Mouse (Mus musculus): ENCODE measurements around the gene Tmem140. TPM values are rescaled to one million over a fixed set of nuclear protein-coding genes. Genes with fewer than 3 reads are reported as not detected.

Gene Tmem140
- polyA plus RNA-seq, 1 experiment from 2014 or later = 0.62 TPM

GRCm38 (mm10) chr6:34901911-34902444 lies 39.0 kb downstream of the Tmem140 start:
- H3K4me1 ChIP-seq (ENCODE audit: control insufficient read depth, insufficient read depth, low read length) = peaks cover 46% of the 10 kb centered on the region
- peak overlapping the region; percentile 65 for H3K27ac ChIP-seq (ENCODE audit: low read depth, low read length)
- 0 out of 2 replicates have a peak overlapping the region, but pooled peaks have one; percentile 8 for H3K9ac ChIP-seq (ENCODE audit: low read depth, low read length)
- H3K4me3 ChIP-seq (ENCODE audit: low read depth, low read length) = no peak overlapping the region
- H3K27me3 ChIP-seq (ENCODE audit: control insufficient read depth, insufficient read depth, low read length) = no peaks in the 10 kb centered on the region
- no peaks in the 10 kb centered on the region for H3K9me3 ChIP-seq (replicated peaks; ENCODE audit: control insufficient read depth, low read length)
- peaks cover 11% of the 10 kb centered on the region; the same call in 1 of the 2 replicates for H3K36me3 ChIP-seq (ENCODE audit: control insufficient read depth, insufficient read depth, low read length)
- H3K4me2 ChIP-seq = peak overlapping the region; percentile 9
- 35% methylated on average over 9 of the region's 9 CpGs for WGBS (ENCODE audit: insufficient replicate concordance)
- 0 out of 2 replicates have a peak, but pooled peaks have one; percentile 12 for ATAC-seq (replicated peaks; ENCODE audit: insufficient number of reproducible peaks, low FRiP score, low TSS enrichment)

GRCm38 (mm10) chr6:34902578-34902977 lies 39.6 kb downstream of the Tmem140 start:
- Histone ChIP-seq H3K36me3 (ENCODE audit: control insufficient read depth, insufficient read depth, low read length) (peaks cover 16% of the 10 kb centered on the region; the same call in 1 of the 2 replicates), H3K4me3 (ENCODE audit: low read depth, low read length) (no peak overlapping the region), H3K9me3 (replicated peaks; ENCODE audit: control insufficient read depth, low read length) (no peaks in the 10 kb centered on the region), H3K27me3 (ENCODE audit: control insufficient read depth, insufficient read depth, low read length) (no peaks in the 10 kb centered on the region), H3K4me1 (ENCODE audit: control insufficient read depth, insufficient read depth, low read length) (peaks cover 47% of the 10 kb centered on the region), H3K9ac (ENCODE audit: low read depth, low read length) (no peak overlapping the region), H3K27ac (ENCODE audit: low read depth, low read length) (peak overlapping the region; percentile 65), H3K4me2 (peak overlapping the region; percentile 9)
- ATAC-seq (replicated peaks; ENCODE audit: insufficient number of reproducible peaks, low FRiP score, low TSS enrichment) = no peak
- 80% methylated on average over 7 of the region's 7 CpGs for WGBS (ENCODE audit: insufficient replicate concordance)

- H3K9ac ChIP-seq (ENCODE audit: low read depth, low read length) = peak overlapping the region; percentile 8; the same call in 1 of the 2 replicates
- 67% methylated on average over 5 of the region's 5 CpGs for WGBS (ENCODE audit: insufficient replicate concordance)
- H3K4me1 ChIP-seq (ENCODE audit: control insufficient read depth, insufficient read depth, low read length) = peaks cover 54% of the 10 kb centered on the region
- H3K4me2 ChIP-seq = peak overlapping the region; percentile 46
- no peaks in the 10 kb centered on the region for H3K27me3 ChIP-seq (ENCODE audit: control insufficient read depth, insufficient read depth, low read length)
- peak overlapping the region; percentile 30; the same call in 1 of the 2 replicates for H3K27ac ChIP-seq (ENCODE audit: low read depth, low read length)
- H3K9me3 ChIP-seq (replicated peaks; ENCODE audit: control insufficient read depth, low read length) = no peaks in the 10 kb centered on the region
- ATAC-seq (replicated peaks; ENCODE audit: insufficient number of reproducible peaks, low FRiP score, low TSS enrichment) = no peak
- H3K36me3 ChIP-seq (ENCODE audit: control insufficient read depth, insufficient read depth, low read length) = peaks cover 16% of the 10 kb centered on the region; the same call in 1 of the 2 replicates
- H3K4me3 ChIP-seq (ENCODE audit: low read depth, low read length) = no peak overlapping the region
These were observed 40.5 kb downstream of the Tmem140 start for GRCm38 (mm10) chr6:34903441-34903840.

- Histone ChIP-seq H3K36me3 (ENCODE audit: control insufficient read depth, insufficient read depth, low read length) (peaks cover 16% of the 10 kb centered on the region; the same call in 1 of the 2 replicates), H3K4me3 (ENCODE audit: low read depth, low read length) (no peak overlapping the region), H3K9ac (ENCODE audit: low read depth, low read length) (peak overlapping the region; percentile 8; the same call in 1 of the 2 replicates), H3K9me3 (replicated peaks; ENCODE audit: control insufficient read depth, low read length) (no peaks in the 10 kb centered on the region), H3K27ac (ENCODE audit: low read depth, low read length) (peak overlapping the region; percentile 30), H3K4me2 (peak overlapping the region; percentile 46), H3K27me3 (ENCODE audit: control insufficient read depth, insufficient read depth, low read length) (no peaks in the 10 kb centered on the region), H3K4me1 (ENCODE audit: control insufficient read depth, insufficient read depth, low read length) (peaks cover 54% of the 10 kb centered on the region)
- ATAC-seq (replicated peaks; ENCODE audit: insufficient number of reproducible peaks, low FRiP score, low TSS enrichment) = no peak
- WGBS (ENCODE audit: insufficient replicate concordance) = 45% methylated on average over 10 of the region's 10 CpGs
These were observed 40.9 kb downstream of the Tmem140 start for GRCm38 (mm10) chr6:34903851-34904250.

- WGBS (ENCODE audit: insufficient replicate concordance) = 32% methylated on average over 6 of the region's 6 CpGs
- Histone ChIP-seq H3K36me3 (ENCODE audit: control insufficient read depth, insufficient read depth, low read length) (peaks cover 14% of the 10 kb centered on the region; the same call in 1 of the 2 replicates), H3K27ac (ENCODE audit: low read depth, low read length) (peak overlapping the region; percentile 30), H3K4me2 (peak overlapping the region; percentile 6; the same call in 1 of the 2 replicates), H3K27me3 (ENCODE audit: control insufficient read depth, insufficient read depth, low read length) (no peaks in the 10 kb centered on the region), H3K4me3 (ENCODE audit: low read depth, low read length) (no peak overlapping the region), H3K9me3 (replicated peaks; ENCODE audit: control insufficient read depth, low read length) (no peaks in the 10 kb centered on the region), H3K9ac (ENCODE audit: low read depth, low read length) (0 out of 2 replicates have a peak overlapping the region, but pooled peaks have one; percentile 6), H3K4me1 (ENCODE audit: control insufficient read depth, insufficient read depth, low read length) (peaks cover 52% of the 10 kb centered on the region)
- ATAC-seq (replicated peaks; ENCODE audit: insufficient number of reproducible peaks, low FRiP score, low TSS enrichment) = no peak
These were observed 41.4 kb downstream of the Tmem140 start for GRCm38 (mm10) chr6:34904361-34904760.

- H3K9me3 ChIP-seq (replicated peaks; ENCODE audit: control insufficient read depth, low read length) = no peaks in the 10 kb centered on the region
- no peak overlapping the region for H3K27ac ChIP-seq (ENCODE audit: low read depth, low read length)
- WGBS (ENCODE audit: insufficient replicate concordance) = 57% methylated on average over 2 of the region's 2 CpGs
- peaks cover 13% of the 10 kb centered on the region; the same call in 1 of the 2 replicates for H3K36me3 ChIP-seq (ENCODE audit: control insufficient read depth, insufficient read depth, low read length)
- H3K9ac ChIP-seq (ENCODE audit: low read depth, low read length) = no peak overlapping the region
- no peak for ATAC-seq (replicated peaks; ENCODE audit: insufficient number of reproducible peaks, low FRiP score, low TSS enrichment)
- peaks cover 48% of the 10 kb centered on the region for H3K4me1 ChIP-seq (ENCODE audit: control insufficient read depth, insufficient read depth, low read length)
- H3K4me2 ChIP-seq = no peak overlapping the region
- H3K4me3 ChIP-seq (ENCODE audit: low read depth, low read length) = no peak overlapping the region
- no peaks in the 10 kb centered on the region for H3K27me3 ChIP-seq (ENCODE audit: control insufficient read depth, insufficient read depth, low read length)
These were observed 43.2 kb downstream of the Tmem140 start for GRCm38 (mm10) chr6:34906125-34906524.

- H3K4me1 ChIP-seq (ENCODE audit: control insufficient read depth, insufficient read depth, low read length) = peaks cover 48% of the 10 kb centered on the region
- 0 out of 2 replicates have a peak overlapping the region, but pooled peaks have one; percentile 54 for H3K27ac ChIP-seq (ENCODE audit: low read depth, low read length)
These were observed 43.7 kb downstream of the Tmem140 start for GRCm38 (mm10) chr6:34906661-34907060.

GRCm38 (mm10) chr6:34907121-34907614 lies 44.2 kb downstream of the Tmem140 start:
- Histone ChIP-seq H3K36me3 (ENCODE audit: control insufficient read depth, insufficient read depth, low read length) (peaks cover 13% of the 10 kb centered on the region; the same call in 1 of the 2 replicates), H3K9me3 (replicated peaks; ENCODE audit: control insufficient read depth, low read length) (no peaks in the 10 kb centered on the region), H3K4me1 (ENCODE audit: control insufficient read depth, insufficient read depth, low read length) (peaks cover 43% of the 10 kb centered on the region), H3K9ac (ENCODE audit: low read depth, low read length) (peak overlapping the region; percentile 46; the same call in 1 of the 2 replicates), H3K27me3 (ENCODE audit: control insufficient read depth, insufficient read depth, low read length) (no peaks in the 10 kb centered on the region), H3K4me3 (ENCODE audit: low read depth, low read length) (no peak overlapping the region), H3K27ac (ENCODE audit: low read depth, low read length) (peak overlapping the region; percentile 57; the same call in 1 of the 2 replicates), H3K4me2 (peak overlapping the region; percentile 45)
- ATAC-seq (replicated peaks; ENCODE audit: insufficient number of reproducible peaks, low FRiP score, low TSS enrichment) = peak; percentile 46
- WGBS (ENCODE audit: insufficient replicate concordance) = 53% methylated on average over 2 of the region's 2 CpGs

More at GRCm38 (mm10) chr6:34906661-34907060, 43.7 kb downstream of the Tmem140 start:
- H3K27me3 ChIP-seq (ENCODE audit: control insufficient read depth, insufficient read depth, low read length) = no peaks in the 10 kb centered on the region
- no peaks in the 10 kb centered on the region for H3K9me3 ChIP-seq (replicated peaks; ENCODE audit: control insufficient read depth, low read length)
- ATAC-seq (replicated peaks; ENCODE audit: insufficient number of reproducible peaks, low FRiP score, low TSS enrichment) = no peak
- peak overlapping the region; percentile 35; the same call in 1 of the 2 replicates for H3K4me2 ChIP-seq
- 84% methylated on average over 4 of the region's 4 CpGs for WGBS (ENCODE audit: insufficient replicate concordance)
- H3K9ac ChIP-seq (ENCODE audit: low read depth, low read length) = no peak overlapping the region
- peaks cover 13% of the 10 kb centered on the region; the same call in 1 of the 2 replicates for H3K36me3 ChIP-seq (ENCODE audit: control insufficient read depth, insufficient read depth, low read length)
- H3K4me3 ChIP-seq (ENCODE audit: low read depth, low read length) = no peak overlapping the region

Measured in heart, embryonic 11.5 days (tissue).